Mouse (Mus musculus) T-cell, adult 2 months (primary cell): Measurements from ENCODE around the gene Cog6.

Source experiments
- DNase-seq: peaks from one replicate; pipeline ENCODE4 v3.0.0; 2022; ENCODE audit warnings: low spot score

Cog6 gene

GRCm38 (mm10) chr3:53032432-53032831 lies 15.4 kb upstream of the Cog6 start:
- DNase-seq, result peak; percentile 42

- DNase-seq, result no peak
Observed at GRCm38 (mm10) chr3:53031586-53031985, 14.5 kb upstream of the Cog6 start.

GRCm38 (mm10) chr3:53029046-53029445 lies 12.0 kb upstream of the Cog6 start:
- DNase-seq, result peak; percentile 65

- no peak for DNase-seq
Observed at GRCm38 (mm10) chr3:53027333-53027732, 10.3 kb upstream of the Cog6 start.

GRCm38 (mm10) chr3:53007411-53007810 lies 9.6 kb downstream of the Cog6 start:
- DNase-seq, result no peak

GRCm38 (mm10) chr3:53004406-53005114 lies 12.5 kb downstream of the Cog6 start:
- DNase-seq, result peak; percentile 20

GRCm38 (mm10) chr3:53002076-53002475 lies 15.0 kb downstream of the Cog6 start:
- DNase-seq, result no peak

- no peak for DNase-seq
Observed at GRCm38 (mm10) chr3:52999996-53000395, 17.0 kb downstream of the Cog6 start.

- DNase-seq, result no peak
Observed at GRCm38 (mm10) chr3:52999016-52999744, 17.9 kb downstream of the Cog6 start.

GRCm38 (mm10) chr3:52997381-52997780 lies 19.7 kb downstream of the Cog6 start:
- no peak for DNase-seq

- DNase-seq, result no peak
Observed at GRCm38 (mm10) chr3:52996635-52997034, 20.4 kb downstream of the Cog6 start.

- no peak for DNase-seq
Observed at GRCm38 (mm10) chr3:52994666-52995065, 22.4 kb downstream of the Cog6 start.

- no peak for DNase-seq
Observed at GRCm38 (mm10) chr3:52993296-52993695, 23.7 kb downstream of the Cog6 start.

- DNase-seq, result peak; percentile 13
Observed at GRCm38 (mm10) chr3:52990041-52990737, 26.8 kb downstream of the Cog6 start.

- DNase-seq, result peak; percentile 12
Observed at GRCm38 (mm10) chr3:52985508-52985941, 31.5 kb downstream of the Cog6 start.

- DNase-seq, result no peak
Observed at GRCm38 (mm10) chr3:52983772-52984171, 33.3 kb downstream of the Cog6 start.

- DNase-seq, result no peak
Observed at GRCm38 (mm10) chr3:52982993-52983392, 34.0 kb downstream of the Cog6 start.

GRCm38 (mm10) chr3:52974674-52975556 lies 42.1 kb downstream of the Cog6 start:
- DNase-seq, result peak; percentile 80

- peak; percentile 32 for DNase-seq
Observed at GRCm38 (mm10) chr3:52972916-52973315, 44.1 kb downstream of the Cog6 start.

- DNase-seq, result no peak
Observed at GRCm38 (mm10) chr3:52967046-52967445, 50.0 kb downstream of the Cog6 start.

- DNase-seq, result no peak
Observed at GRCm38 (mm10) chr3:52964206-52964605, 52.8 kb downstream of the Cog6 start.

- no peak for DNase-seq
Observed at GRCm38 (mm10) chr3:52963441-52963840, 53.6 kb downstream of the Cog6 start.
